ENCODE assay signal across 28 mouse cellular contexts in the genomic region with DNA sequence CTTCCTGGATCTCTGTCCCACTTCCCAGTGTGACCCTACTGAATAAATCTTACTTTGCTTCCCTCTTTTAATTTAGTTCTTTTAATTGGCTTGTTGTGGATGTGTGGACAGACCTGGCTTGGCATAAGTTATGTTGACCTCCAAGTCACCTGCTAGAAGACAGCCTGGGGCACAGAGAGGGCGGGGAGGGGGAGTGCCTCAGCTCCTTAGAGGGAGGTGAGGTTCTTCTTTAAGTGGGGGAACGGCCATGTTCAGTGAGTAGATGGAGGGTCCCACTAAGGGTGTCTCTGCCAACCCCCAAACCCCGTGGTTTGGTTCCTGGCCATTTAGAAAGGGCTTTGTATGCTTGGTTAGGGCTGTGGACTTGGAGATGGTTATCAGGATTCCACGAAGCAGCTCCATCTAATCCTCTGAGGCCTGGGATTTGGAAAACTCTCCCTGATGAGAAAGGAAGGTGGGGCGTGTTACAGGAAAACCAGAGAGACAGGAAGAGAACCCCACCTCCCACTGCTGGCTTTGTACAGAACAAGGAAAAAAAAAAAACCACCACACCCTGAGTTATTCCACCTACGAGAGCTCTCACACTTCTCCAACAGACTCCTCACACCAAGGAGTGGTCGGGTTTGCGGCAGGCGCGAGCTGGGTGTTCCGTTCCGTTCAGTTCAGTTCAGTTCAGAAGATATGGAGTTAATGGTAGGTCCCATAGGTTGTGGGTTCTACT. TPM values are rescaled to one million over a fixed set of nuclear protein-coding genes. Genes with fewer than 3 reads are reported as not detected.
DNase-seq lines count a peak whose midpoint lies in the region; ATAC-seq lines count a peak whose summit lies in the region.
"Had no signal": no experiment of that assay in that cellular context is flagged by ENCODE, and none has a peak within 500 bp of the region (broad histone marks: within the 10 kb centered on the region; RNA-seq: fewer than 3 reads in every experiment).

No protein-coding gene starts in this region.

- H3K27ac ChIP-seq in kidney, embryonic 16.5 days (ENCODE audit: low read length), result no peak overlapping the region
- H3K27ac ChIP-seq in hindbrain, embryonic 11.5 days (ENCODE audit: low read depth, low read length), result no peak overlapping the region
- H3K27ac ChIP-seq: embryonic facial prominence, embryonic 10.5 days; forebrain, embryonic 13.5 days; heart, embryonic 10.5 days; hindbrain, embryonic 15.5 days; liver, embryonic 12.5 days; macrophage had no signal

- no peak overlapping the region for H3K9ac ChIP-seq in kidney, embryonic 16.5 days (replicated peaks; ENCODE audit: low read length)
- H3K9ac ChIP-seq in hindbrain, embryonic 11.5 days (ENCODE audit: low read depth, low read length), result no peak overlapping the region
- H3K9ac ChIP-seq: forebrain, embryonic 13.5 days; hindbrain, embryonic 15.5 days; liver, embryonic 12.5 days; lung, embryonic 14.5 days had no signal

- no peak overlapping the region for H3K4me3 ChIP-seq in kidney, embryonic 16.5 days (ENCODE audit: low read length)
- H3K4me3 ChIP-seq in hindbrain, embryonic 11.5 days (ENCODE audit: low read depth, low read length), result no peak overlapping the region
- H3K4me3 ChIP-seq: embryonic facial prominence, embryonic 10.5 days; forebrain, embryonic 13.5 days; heart, embryonic 10.5 days; hindbrain, embryonic 15.5 days; liver, embryonic 12.5 days had no signal

- H3K27me3 ChIP-seq in kidney, embryonic 16.5 days (ENCODE audit: insufficient read depth, low read length), result no peaks in the 10 kb centered on the region
- no peaks in the 10 kb centered on the region for H3K27me3 ChIP-seq in hindbrain, embryonic 11.5 days (ENCODE audit: control insufficient read depth, insufficient read depth, low read length)
- H3K27me3 ChIP-seq: forebrain, embryonic 13.5 days; hindbrain, embryonic 15.5 days; liver, embryonic 12.5 days had no signal

- H3K4me1 ChIP-seq in kidney, embryonic 16.5 days (ENCODE audit: insufficient read depth, low read length), result peaks cover 9% of the 10 kb centered on the region; the same call in 1 of the 2 replicates
- H3K4me1 ChIP-seq in hindbrain, embryonic 11.5 days (replicated peaks; ENCODE audit: control insufficient read depth, insufficient read depth, low read length), result no peaks in the 10 kb centered on the region

- DNase-seq in kidney, adult 11 months, result peak; percentile 74
- DNase-seq in ES-CJ7 (ENCODE audit: low read depth, low spot score) (peak; percentile 55), ZHBTc4 (ENCODE audit: low read depth, low spot score) (peak; percentile 58)
- DNase-seq in kidney, postnatal 10 days, result peak; percentile 54
- no peak for DNase-seq in hindbrain, embryonic 11.5 days (ENCODE audit: low spot score)
- DNase-seq in spleen, postnatal 10 days (ENCODE audit: low spot score in 2 of 2), result no peak
- no peak for DNase-seq in retina, postnatal 1 day
- DNase-seq: adrenal gland, postnatal 25 days; cerebellum, adult 8-10 months; gastrocnemius, postnatal 25 days; heart, postnatal 14 days; layer of hippocampus, adult 9-11 months; lung, embryonic 14.5 days; right cerebral cortex, adult 18-20 months; thymus, postnatal 4 days had no signal

- WGBS in kidney, embryonic 16.5 days, result 73% methylated on average over 12 of the region's 12 CpGs
- 84% methylated on average over 12 of the region's 12 CpGs for WGBS in hindbrain, embryonic 11.5 days

- ATAC-seq in kidney, embryonic 16.5 days (ENCODE audit: low FRiP score, low TSS enrichment), result no peak
- ATAC-seq in hindbrain, embryonic 11.5 days (ENCODE audit: low FRiP score), result no peak
- ATAC-seq: forebrain, embryonic 13.5 days; intestine, embryonic 16.5 days; liver, embryonic 12.5 days had no signal

- no peaks in the 10 kb centered on the region for H3K36me3 ChIP-seq in kidney, embryonic 16.5 days (ENCODE audit: insufficient read depth, low read length)
- no peaks in the 10 kb centered on the region for H3K36me3 ChIP-seq in hindbrain, embryonic 11.5 days (ENCODE audit: control insufficient read depth, insufficient read depth, low read length)
- H3K36me3 ChIP-seq: embryonic facial prominence, embryonic 10.5 days; G1E; heart, embryonic 10.5 days; hindbrain, embryonic 15.5 days; liver, embryonic 12.5 days had no signal

- no peak overlapping the region for H3K4me2 ChIP-seq in kidney, embryonic 16.5 days (replicated peaks; ENCODE audit: low read depth, low read length)
- H3K4me2 ChIP-seq in hindbrain, embryonic 11.5 days (replicated peaks; ENCODE audit: low read depth, low read length), result no peak overlapping the region
- H3K4me2 ChIP-seq: forebrain, embryonic 13.5 days; hindbrain, embryonic 15.5 days; liver, embryonic 12.5 days; lung, embryonic 14.5 days; midbrain, embryonic 11.5 days had no signal

- H3K9me3 ChIP-seq in kidney, embryonic 16.5 days (ENCODE audit: low read length), result no peaks in the 10 kb centered on the region
- no peaks in the 10 kb centered on the region for H3K9me3 ChIP-seq in hindbrain, embryonic 11.5 days (ENCODE audit: control insufficient read depth, low read length)
- H3K9me3 ChIP-seq: embryonic facial prominence, embryonic 10.5 days; forebrain, embryonic 13.5 days; G1E; heart, embryonic 10.5 days; hindbrain, embryonic 15.5 days; liver, embryonic 12.5 days had no signal

RNA-seq across cellular contexts. Expression of a gene that starts 3.3 kb away (rescaled TPM):
- not detected in 2 replicates for polyA plus RNA-seq in kidney, embryonic 16.5 days (2015; fragmentation: Nextera tagmentation; extraction: Ambion mirVana)
- not detected in 2 replicates for polyA plus RNA-seq in hindbrain, embryonic 11.5 days (2014; fragmentation: Nextera tagmentation; extraction: Ambion mirVana)
- polyA plus RNA-seq: embryonic facial prominence, embryonic 10.5 days; forebrain, embryonic 13.5 days; G1E; heart, embryonic 10.5 days; intestine, embryonic 16.5 days; limb, embryonic 11.5 days; liver, embryonic 12.5 days; lung, embryonic 14.5 days; macrophage; midbrain, embryonic 11.5 days; neural tube, embryonic 11.5 days; small intestine, adult 2 months had no signal

RNA-seq across cellular contexts. Expression of a gene that starts 5.2 kb away (rescaled TPM):
- 41.7 and 43.1 TPM in 2 replicates for polyA plus RNA-seq in kidney, embryonic 16.5 days (2015; fragmentation: Nextera tagmentation; extraction: Ambion mirVana)
- polyA plus RNA-seq in hindbrain, embryonic 11.5 days (2014; fragmentation: Nextera tagmentation; extraction: Ambion mirVana), result 38.9 and 40.4 TPM in 2 replicates

RNA-seq across cellular contexts. Expression of a gene that starts 18.7 kb away (rescaled TPM):
- 0.58 and 0.80 TPM in 2 replicates for polyA plus RNA-seq in kidney, embryonic 16.5 days (2015; fragmentation: Nextera tagmentation; extraction: Ambion mirVana)
- not detected in 2 replicates for polyA plus RNA-seq in hindbrain, embryonic 11.5 days (2014; fragmentation: Nextera tagmentation; extraction: Ambion mirVana)
- polyA plus RNA-seq: embryonic facial prominence, embryonic 10.5 days; forebrain, embryonic 13.5 days; G1E; hindbrain, embryonic 15.5 days; macrophage; midbrain, embryonic 11.5 days; neural tube, embryonic 11.5 days had no signal

RNA-seq across cellular contexts. Expression of a gene that starts 23.4 kb away (rescaled TPM):
- 34.2 and 48.4 TPM in 2 replicates for polyA plus RNA-seq in kidney, embryonic 16.5 days (2015; fragmentation: Nextera tagmentation; extraction: Ambion mirVana)
- not detected in 2 replicates for polyA plus RNA-seq in hindbrain, embryonic 11.5 days (2014; fragmentation: Nextera tagmentation; extraction: Ambion mirVana)
- polyA plus RNA-seq: forebrain, embryonic 13.5 days; G1E; hindbrain, embryonic 15.5 days; limb, embryonic 11.5 days; liver, embryonic 12.5 days; lung, embryonic 14.5 days; macrophage; midbrain, embryonic 11.5 days; neural tube, embryonic 11.5 days; small intestine, adult 2 months had no signal

RNA-seq across cellular contexts. Expression of a gene that starts 40.7 kb away (rescaled TPM):
- polyA plus RNA-seq in kidney, embryonic 16.5 days (2015; fragmentation: Nextera tagmentation; extraction: Ambion mirVana), result 14.7 and 17.8 TPM in 2 replicates
- polyA plus RNA-seq in hindbrain, embryonic 11.5 days (2014; fragmentation: Nextera tagmentation; extraction: Ambion mirVana), result 0.22 and 0.33 TPM in 2 replicates
- polyA plus RNA-seq: G1E; liver, embryonic 12.5 days; macrophage; midbrain, embryonic 11.5 days; neural tube, embryonic 11.5 days; small intestine, adult 2 months had no signal

Comparison
In these comparisons a context has a peak if more than half of its experiments do, and no peak if none do; other contexts are left out.
1. DNase-seq: peak in kidney, adult 11 months (single experiment), ES-CJ7 (single experiment), ZHBTc4 (single experiment) and kidney, postnatal 10 days (single experiment); none in hindbrain, embryonic 11.5 days (single experiment), spleen, postnatal 10 days (0 of 2) and retina, postnatal 1 day (single experiment).